Mouse (Mus musculus) left cerebral cortex, postnatal 36 days (tissue): ENCODE measurements around the gene Cdk14. TPM values are rescaled to one million over a fixed set of nuclear protein-coding genes. Genes with fewer than 3 reads are reported as not detected.
A peak's percentile ranks its signal among the peaks of the same experiment; 100 is the strongest.
"Not testable (repeated sequence)": the region's sequence is repeated elsewhere in the genome, so short reads cannot be mapped to it uniquely, and the experiment has no call there.

Experiments
- DNase-seq, 2 experiments: peaks; one replicate each; pipeline ENCODE4 v3.0.0; 2021 to 2022; ENCODE audit warnings: low spot score in 2 of 2, mixed read lengths in 1 of 2
- intact Hi-C: fragments of 180-260 bp; cut with DNase I; formaldehyde crosslinking; loops from one replicate; pipeline ENCODE4 v1.15.1; 2025
- total RNA-seq, 2 experiments: library from RNA; stranded (reverse); gene quantifications; 2 replicates each; pipeline ENCODE4 v1.2.3; 2021

Cdk14 gene
- total RNA-seq, 2 experiments from 2014 or later: 196 to 198 TPM

GRCm38 (mm10) chr5:4955392-4955791, 464.7 kb downstream of the Cdk14 start:
- no peak for DNase-seq
- intact Hi-C loops: no loop called here

- intact Hi-C loops: no loop called here
Measured at GRCm38 (mm10) chr5:4949433-4949832, 470.7 kb downstream of the Cdk14 start.

GRCm38 (mm10) chr5:4948090-4948954, 471.8 kb downstream of the Cdk14 start:
- intact Hi-C loops: no loop called here
- no peak for DNase-seq

More at GRCm38 (mm10) chr5:4949433-4949832, 470.7 kb downstream of the Cdk14 start:
- no peak for DNase-seq

GRCm38 (mm10) chr5:4935131-4935530, 485.0 kb downstream of the Cdk14 start:
- no peak for DNase-seq
- intact Hi-C loops: no loop called here

GRCm38 (mm10) chr5:4934491-4934890, 485.6 kb downstream of the Cdk14 start:
- intact Hi-C loops: no loop called here

GRCm38 (mm10) chr5:4931539-4932143, 488.5 kb downstream of the Cdk14 start:
- peak in 1 of 2 experiments; percentile 5 for DNase-seq
- intact Hi-C loops: no loop called here

More at GRCm38 (mm10) chr5:4934491-4934890, 485.6 kb downstream of the Cdk14 start:
- no peak for DNase-seq

GRCm38 (mm10) chr5:4929628-4930027, 490.5 kb downstream of the Cdk14 start:
- no peak for DNase-seq
- intact Hi-C loops: no loop called here

- DNase-seq: no peak
- intact Hi-C loops: no loop called here
Measured at GRCm38 (mm10) chr5:4924866-4925265, 495.2 kb downstream of the Cdk14 start.

- intact Hi-C loops: loop anchor here (5.0 kb wide), 2 partner anchors 656 to 716 kb away; no protein-coding TSS in a partner anchor
Measured at GRCm38 (mm10) chr5:4918376-4918775, 501.7 kb downstream of the Cdk14 start.

GRCm38 (mm10) chr5:4917743-4918142, 502.4 kb downstream of the Cdk14 start:
- DNase-seq: peak in 1 of 2 experiments; percentile 5
- intact Hi-C loops: loop anchor here (5.0 kb wide), 2 partner anchors 655 to 715 kb away; no protein-coding TSS in a partner anchor

More at GRCm38 (mm10) chr5:4918376-4918775, 501.7 kb downstream of the Cdk14 start:
- DNase-seq: peak; percentile 42 to 54

GRCm38 (mm10) chr5:4917274-4917673, 502.8 kb downstream of the Cdk14 start:
- intact Hi-C loops: loop anchor here (5.0 kb wide), 2 partner anchors 655 to 715 kb away; no protein-coding TSS in a partner anchor
- peak in 1 of 2 experiments; percentile 19 for DNase-seq

GRCm38 (mm10) chr5:4916390-4917273, 503.5 kb downstream of the Cdk14 start:
- intact Hi-C loops: loop anchor here (5.0 kb wide), 2 partner anchors 654 to 714 kb away; no protein-coding TSS in a partner anchor
- peak in 1 of 2 experiments; percentile 12 for DNase-seq

GRCm38 (mm10) chr5:4904911-4905310, 515.2 kb downstream of the Cdk14 start:
- DNase-seq, intact Hi-C loops: not testable (repeated sequence)

- intact Hi-C loops: no loop called here
- no peak for DNase-seq
Measured at GRCm38 (mm10) chr5:4898241-4898640, 521.9 kb downstream of the Cdk14 start.

GRCm38 (mm10) chr5:4894988-4895387, 525.1 kb downstream of the Cdk14 start:
- no peak for DNase-seq

GRCm38 (mm10) chr5:4893852-4894207, 526.3 kb downstream of the Cdk14 start:
- intact Hi-C loops: no loop called here
- no peak for DNase-seq

More at GRCm38 (mm10) chr5:4894988-4895387, 525.1 kb downstream of the Cdk14 start:
- intact Hi-C loops: no loop called here

GRCm38 (mm10) chr5:4893206-4893851, 526.8 kb downstream of the Cdk14 start:
- intact Hi-C loops: no loop called here
- DNase-seq: no peak

- intact Hi-C loops: no loop called here
- DNase-seq: no peak
Measured at GRCm38 (mm10) chr5:4892734-4893133, 527.4 kb downstream of the Cdk14 start.
